Mouse (Mus musculus) heart, embryonic 11.5 days (tissue): ENCODE data around the gene Ak9. TPM values are rescaled to one million over a fixed set of nuclear protein-coding genes. Genes with fewer than 3 reads are reported as not detected.

Source experiments
- ATAC-seq: fragments of 200-750 bp; cut with Nextera tagmentation; replicated peaks from 2 replicates; pipeline ENCODE4 v1.8.0; 2017; ENCODE audit warnings: moderate library complexity; ENCODE audit not compliant: insufficient number of reproducible peaks, low FRiP score, low TSS enrichment
- H3K27ac ChIP-seq: fragments of 300-500 bp; sonication (generic); 2 replicates; pipeline ENCODE4 v1.5.1; 2014; ENCODE audit warnings: mild to moderate bottlenecking, low read depth, low read length
- H3K27me3 ChIP-seq: fragments of 300-500 bp; sonication (generic); 2 replicates; pipeline ENCODE4 v1.6.1; 2014; ENCODE audit warnings: mild to moderate bottlenecking, low read length, mixed read lengths; ENCODE audit not compliant: control insufficient read depth, insufficient read depth
- H3K36me3 ChIP-seq: fragments of 300-500 bp; sonication (generic); 2 replicates; pipeline ENCODE4 v1.6.1; 2014; ENCODE audit warnings: mild to moderate bottlenecking, low read length, moderate library complexity, mixed read lengths; ENCODE audit not compliant: control insufficient read depth, insufficient read depth
- H3K4me1 ChIP-seq: fragments of 300-500 bp; sonication (generic); 2 replicates; pipeline ENCODE4 v1.6.1; 2014; ENCODE audit warnings: low read length; ENCODE audit not compliant: control insufficient read depth, insufficient read depth
- H3K4me2 ChIP-seq: fragments of 300-500 bp; sonication (generic); 2 replicates; pipeline ENCODE4 v1.6.1; 2014; ENCODE audit warnings: mild to moderate bottlenecking, moderate library complexity
- H3K4me3 ChIP-seq: fragments of 300-500 bp; sonication (generic); 2 replicates; pipeline ENCODE4 v1.5.1; 2014; ENCODE audit warnings: low read depth, low read length
- H3K9ac ChIP-seq: fragments of 300-500 bp; sonication (generic); 2 replicates; pipeline ENCODE4 v1.6.1; 2014; ENCODE audit warnings: mild to moderate bottlenecking, low read depth, low read length, moderate library complexity
- H3K9me3 ChIP-seq: fragments of 300-500 bp; sonication (generic); replicated peaks from 2 replicates; pipeline ENCODE4 v1.6.1; 2016; ENCODE audit warnings: low read length; ENCODE audit not compliant: control insufficient read depth
- WGBS: fragments of 180-500 bp; shearing (Covaris S2); extraction: QIAGEN DNeasy Blood & Tissue Kit; methylation state at CpG from one replicate; pipeline ENCODE4 v1.1.7; 2014; ENCODE audit not compliant: insufficient replicate concordance; 5-methylcytosine and 5-hydroxymethylcytosine counted together
- polyA plus RNA-seq: library from polyadenylated mRNA; unstranded; fragments of >200 nt; fragmentation: Nextera tagmentation; extraction: Ambion mirVana; gene quantifications from 2 replicates; pipeline ENCODE4 v1.2.1, GENCODE M21; 2014

Gene Ak9
- polyA plus RNA-seq, 1 experiment from 2014 or later, result 0.20 TPM

DNA sequence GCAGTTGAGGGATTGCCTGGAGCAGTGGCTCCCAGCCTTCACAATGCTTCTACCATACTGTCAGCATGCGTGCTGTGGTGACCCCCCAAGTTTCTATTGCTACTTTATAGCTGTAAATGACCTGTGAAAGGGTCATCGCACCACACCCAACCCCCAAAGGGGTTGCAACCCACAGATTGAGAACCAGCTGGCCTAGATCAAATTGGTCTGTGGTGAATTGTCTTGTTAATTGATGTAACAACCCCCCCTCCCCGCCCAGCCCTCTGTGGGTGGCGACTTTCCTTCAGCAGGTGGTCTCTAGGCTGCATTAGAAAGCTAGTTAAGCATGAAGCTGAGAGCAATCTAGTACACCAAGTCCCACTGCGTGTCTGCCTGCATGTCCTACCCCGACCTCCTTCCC, 163.5 kb downstream of the Ak9 start:
- no peak for ATAC-seq
- 48% methylated on average over 6 of the region's 6 CpGs for WGBS
- H3K27ac ChIP-seq, result no peak overlapping the region
- H3K9ac ChIP-seq, result no peak overlapping the region
- H3K4me3 ChIP-seq, result no peak overlapping the region
- no peaks in the 10 kb centered on the region for H3K9me3 ChIP-seq
- H3K36me3 ChIP-seq, result peaks cover 12% of the 10 kb centered on the region
- H3K4me2 ChIP-seq, result no peak overlapping the region
- H3K4me1 ChIP-seq, result no peaks in the 10 kb centered on the region
- no peaks in the 10 kb centered on the region for H3K27me3 ChIP-seq

DNA sequence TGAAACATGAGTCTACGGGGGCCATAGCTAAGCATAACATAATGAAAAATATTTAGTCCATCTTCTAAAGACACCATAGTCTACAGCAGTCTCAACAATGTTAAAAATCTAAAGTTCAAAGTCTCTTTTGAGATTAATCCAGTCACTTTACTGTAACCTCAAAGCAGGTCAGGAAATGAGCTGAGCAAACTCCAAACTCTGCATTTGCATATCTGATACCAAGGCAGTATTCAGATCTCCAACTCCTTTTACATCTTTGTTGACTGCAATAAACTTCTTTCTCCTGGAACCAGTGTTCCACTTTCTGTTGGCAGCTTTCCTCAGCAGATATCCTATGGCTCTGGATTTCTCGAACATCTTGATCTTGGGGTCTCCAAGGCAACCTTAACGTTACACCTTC, 166.9 kb downstream of the Ak9 start:
- Histone ChIP-seq H3K36me3 (peaks cover 2% of the 10 kb centered on the region; the same call in 1 of the 2 replicates), H3K9ac (no peak overlapping the region), H3K4me3 (no peak overlapping the region), H3K4me2 (no peak overlapping the region), H3K27me3 (no peaks in the 10 kb centered on the region), H3K27ac (no peak overlapping the region), H3K9me3 (no peaks in the 10 kb centered on the region), H3K4me1 (peaks cover 20% of the 10 kb centered on the region)
- 86% methylated on average over 3 of the region's 3 CpGs for WGBS
- no peak for ATAC-seq

DNA sequence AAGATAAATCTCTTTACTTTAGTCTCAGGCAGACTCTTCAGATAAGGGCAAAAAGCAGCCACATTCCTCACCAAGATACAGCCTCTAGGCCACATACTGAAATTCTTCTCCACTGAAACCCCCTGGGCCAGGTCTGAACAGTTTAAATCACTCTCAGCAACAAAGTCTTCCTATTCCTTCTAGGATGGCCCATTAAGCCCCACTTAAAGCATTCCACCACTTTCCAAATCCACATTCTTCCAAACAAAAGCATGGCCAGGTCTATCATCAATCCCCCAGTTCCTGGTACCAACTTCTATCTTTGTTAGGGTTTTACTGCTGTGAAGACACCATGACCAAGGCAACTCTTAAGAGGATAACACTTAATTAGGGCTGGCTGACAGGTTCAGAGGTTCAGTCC, 168.8 kb downstream of the Ak9 start:
- Histone ChIP-seq H3K27ac (0 out of 2 replicates have a peak overlapping the region, but pooled peaks have one; percentile 15), H3K36me3 (peaks cover 2% of the 10 kb centered on the region; the same call in 1 of the 2 replicates), H3K4me1 (peaks cover 29% of the 10 kb centered on the region), H3K9ac (no peak overlapping the region), H3K4me3 (no peak overlapping the region), H3K9me3 (no peaks in the 10 kb centered on the region), H3K27me3 (no peaks in the 10 kb centered on the region), H3K4me2 (no peak overlapping the region)
- ATAC-seq, result no peak

DNA sequence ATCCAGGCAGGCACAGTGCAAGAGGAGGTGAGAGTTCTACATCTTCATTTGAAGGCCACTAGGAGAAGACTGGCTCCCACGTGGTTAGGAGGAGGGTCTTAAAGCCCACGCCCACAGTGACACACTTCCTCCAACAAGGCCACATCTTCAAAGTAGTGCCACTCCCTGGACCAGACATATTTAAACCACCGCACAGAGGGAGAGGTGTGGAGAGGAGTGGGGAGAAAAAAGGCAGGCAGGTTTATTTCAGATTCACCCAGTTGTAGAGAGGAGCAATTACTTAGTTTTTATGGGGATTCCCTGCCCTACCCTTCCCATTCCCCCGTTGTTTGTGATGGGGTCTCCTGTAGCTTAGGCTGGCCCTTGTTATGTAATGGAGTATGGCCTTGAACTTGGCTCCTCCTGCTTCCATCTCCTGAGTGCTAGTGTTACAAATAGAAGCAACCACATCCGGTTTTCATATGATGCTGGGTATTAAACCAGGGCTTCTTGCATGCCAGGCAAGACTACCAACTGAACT, 169.2 kb downstream of the Ak9 start:
- Histone ChIP-seq H3K4me1 (peaks cover 34% of the 10 kb centered on the region), H3K27ac (no peak overlapping the region; the same call in 1 of the 2 replicates), H3K9me3 (no peaks in the 10 kb centered on the region), H3K27me3 (no peaks in the 10 kb centered on the region), H3K36me3 (peaks cover under 1% of the 10 kb centered on the region; the same call in 1 of the 2 replicates), H3K4me3 (no peak overlapping the region), H3K4me2 (no peak overlapping the region), H3K9ac (no peak overlapping the region)
- 66% methylated on average over 5 of the region's 5 CpGs for WGBS
- no peak for ATAC-seq

DNA sequence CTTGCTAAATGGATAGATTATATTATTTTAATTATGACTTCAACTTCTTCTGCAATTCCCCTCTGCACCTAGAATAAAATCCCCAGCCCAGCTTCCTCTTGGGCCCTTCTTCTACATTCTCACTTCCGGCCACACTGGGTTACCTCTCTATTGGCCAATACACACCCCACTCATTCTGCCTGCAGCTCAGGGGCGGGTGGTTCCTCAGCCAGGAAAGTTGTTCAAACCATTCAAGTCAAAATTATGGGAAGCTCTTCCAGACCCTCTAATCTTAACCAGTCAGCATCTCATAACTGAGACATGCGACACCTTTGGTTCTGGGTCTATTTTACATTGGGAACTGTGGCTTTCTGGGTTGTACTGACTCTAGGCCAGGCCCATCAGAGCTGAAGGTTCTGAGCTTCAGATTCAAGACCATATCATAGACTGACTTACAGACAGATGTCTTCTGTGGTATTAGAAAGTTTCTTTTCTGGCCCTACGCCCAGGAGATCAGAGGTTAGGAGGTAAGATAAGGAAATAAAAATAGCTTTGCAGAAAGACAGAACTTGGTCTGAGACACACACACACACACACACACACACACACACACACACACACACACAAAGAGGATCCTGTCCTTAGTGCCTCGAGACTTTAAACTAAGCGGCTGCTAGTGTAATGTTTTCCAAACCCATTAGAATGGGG, 170.1 kb downstream of the Ak9 start:
- no peaks in the 10 kb centered on the region for H3K27me3 ChIP-seq
- H3K4me3 ChIP-seq, result no peak overlapping the region
- ATAC-seq, result no peak
- no peak overlapping the region for H3K4me2 ChIP-seq
- no peaks in the 10 kb centered on the region for H3K36me3 ChIP-seq
- no peak overlapping the region for H3K9ac ChIP-seq
- H3K9me3 ChIP-seq, result no peaks in the 10 kb centered on the region
- no peak overlapping the region; the same call in none of the 2 replicates for H3K27ac ChIP-seq
- peaks cover 36% of the 10 kb centered on the region for H3K4me1 ChIP-seq
- 40% methylated on average over 6 of the region's 6 CpGs for WGBS

DNA sequence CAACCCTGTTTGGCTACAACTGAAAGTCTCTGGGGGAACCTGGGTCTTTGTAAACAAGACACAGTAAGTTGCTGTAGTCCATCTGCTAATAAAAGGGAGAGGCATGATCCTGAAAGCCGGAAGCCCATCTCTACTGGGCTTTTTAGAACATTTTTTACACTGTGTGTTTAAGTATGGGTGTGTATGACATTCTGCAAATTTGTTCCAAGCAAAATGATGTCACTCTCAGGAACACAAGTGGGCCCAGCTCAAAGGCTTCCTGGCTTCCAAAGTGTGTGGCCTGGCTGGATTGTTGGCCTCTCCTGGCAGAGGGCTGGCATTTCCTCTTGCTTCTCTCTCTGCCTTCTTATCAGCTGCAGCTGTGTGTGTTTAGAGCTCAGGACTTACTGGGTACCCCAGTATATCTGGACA, 171.2 kb downstream of the Ak9 start:
- Histone ChIP-seq H3K4me3 (no peak overlapping the region), H3K36me3 (peaks cover 5% of the 10 kb centered on the region; the same call in 1 of the 2 replicates), H3K4me1 (peaks cover 36% of the 10 kb centered on the region), H3K9ac (no peak overlapping the region; the same call in 1 of the 2 replicates), H3K27ac (peak overlapping the region; percentile 67), H3K27me3 (no peaks in the 10 kb centered on the region), H3K9me3 (no peaks in the 10 kb centered on the region), H3K4me2 (no peak overlapping the region)
- WGBS, result 64% methylated on average over 1 of the region's 1 CpGs
- no peak for ATAC-seq

DNA sequence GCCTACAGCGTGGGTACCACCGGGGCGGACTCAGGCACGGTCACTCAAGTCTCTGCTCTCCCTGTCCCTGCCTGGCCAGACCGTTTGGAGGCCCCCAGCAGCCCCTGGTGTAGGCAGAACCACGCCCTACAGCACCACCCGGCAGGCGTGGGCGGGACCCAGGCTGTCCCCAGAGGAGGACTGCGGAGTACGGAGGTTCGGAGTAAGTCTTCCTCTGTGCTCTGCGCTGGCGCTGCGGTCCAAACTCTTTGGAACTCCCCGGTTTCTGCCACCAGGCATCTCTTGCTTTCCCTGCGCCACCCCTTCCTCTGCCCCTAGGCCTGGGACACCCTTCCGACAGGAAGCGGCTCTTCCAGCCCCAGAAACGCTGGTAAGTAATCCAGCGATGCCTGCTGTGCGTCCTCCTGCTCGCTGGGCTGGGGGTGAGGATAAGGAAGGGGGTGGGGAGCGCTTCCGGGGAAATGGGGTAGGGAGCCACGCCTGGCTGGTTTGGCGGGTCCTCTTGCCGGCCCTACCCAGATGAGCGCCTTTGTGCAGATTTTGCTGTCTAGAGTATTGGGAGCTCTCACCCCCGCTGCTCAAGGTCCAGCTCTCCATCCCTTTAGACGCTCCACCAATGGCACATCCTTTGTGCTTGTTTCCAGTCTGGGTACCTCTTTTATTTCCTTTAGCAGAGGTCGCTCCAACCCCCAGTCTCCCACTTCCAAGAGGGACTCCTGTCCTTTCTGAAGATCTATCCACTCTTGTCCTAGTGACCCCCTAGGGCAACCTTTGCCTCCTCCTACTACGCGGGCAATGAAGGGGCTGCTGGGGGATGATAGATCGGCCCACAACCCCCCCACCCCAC, 172.6 kb downstream of the Ak9 start, which contains the start of gene Mical1:
Mical1 (plus strand) TSS at position 144 of the 847 bp plus-strand sequence.
- Histone ChIP-seq H3K4me2 (peak within 1 kb of the TSS; percentile 96), H3K27ac (peak within 1 kb of the TSS; percentile 78), H3K27me3 (no peaks in the 10 kb centered on the region), H3K9ac (peak within 1 kb of the TSS; percentile 78), H3K9me3 (no peaks in the 10 kb centered on the region), H3K4me1 (peaks cover 46% of the 10 kb centered on the region), H3K36me3 (peaks cover 7% of the 10 kb centered on the region; the same call in 1 of the 2 replicates), H3K4me3 (peak within 1 kb of the TSS; percentile 61)
- WGBS, result under 1% methylated on average over 35 of the region's 35 CpGs
- peak; percentile 64; the same call in 1 of the 2 replicates for ATAC-seq

DNA sequence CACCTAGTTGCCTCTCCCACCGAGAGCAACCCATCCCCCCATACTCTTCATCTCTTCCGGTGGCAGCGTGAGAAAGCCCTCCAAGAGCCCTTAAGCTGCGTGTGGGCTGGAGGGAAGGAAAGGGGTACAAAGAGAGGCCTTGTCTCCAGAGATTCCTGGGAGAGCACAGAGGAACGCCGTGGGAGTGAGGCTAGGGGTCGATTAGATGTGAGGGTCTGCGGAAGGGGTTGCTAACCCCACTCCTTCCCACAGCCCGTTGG, 173.2 kb downstream of the Ak9 start:
- under 1% methylated on average over 9 of the region's 9 CpGs for WGBS
- H3K4me2 ChIP-seq, result peak overlapping the region; percentile 96
- peak overlapping the region; percentile 61 for H3K4me3 ChIP-seq
- no peaks in the 10 kb centered on the region for H3K9me3 ChIP-seq
- H3K4me1 ChIP-seq, result peaks cover 50% of the 10 kb centered on the region
- peak overlapping the region; percentile 78 for H3K9ac ChIP-seq
- H3K27ac ChIP-seq, result peak overlapping the region; percentile 78
- ATAC-seq, result no peak
- no peaks in the 10 kb centered on the region for H3K27me3 ChIP-seq
- peaks cover 7% of the 10 kb centered on the region; the same call in 1 of the 2 replicates for H3K36me3 ChIP-seq
